Mouse (Mus musculus): ENCODE results near the gene Myo1f. TPM values are rescaled to one million over a fixed set of nuclear protein-coding genes. Genes with fewer than 3 reads are reported as not detected.

Gene Myo1f
- total RNA-seq, 2 experiments from 2014 or later: 1.4 to 1.8 TPM

Other genes starting within 250 kb of the Myo1f start
- gene Zfp81, start 196.8 kb upstream of the Myo1f start, total RNA-seq (2021): 10 to 100 TPM; 22.1 to 24.1 TPM
- 10 to 100 TPM; 11.6 to 12.5 TPM for gene Zfp101, start 161.1 kb upstream of the Myo1f start, total RNA-seq (2021)
- not detected for gene Actl9, start 122.8 kb upstream of the Myo1f start, total RNA-seq (2021)
- 10 to 100 TPM; 25.3 to 36.6 TPM for gene Adamts10, start 31.5 kb upstream of the Myo1f start, total RNA-seq (2021)
- 10 to 100 TPM; 46.2 to 46.7 TPM for gene Zfp414, start 73.4 kb downstream of the Myo1f start, total RNA-seq (2021)
- under 1 TPM in 1 of 2 experiments, not detected in 1; 0.50 TPM for gene Pram1, start 82.3 kb downstream of the Myo1f start, total RNA-seq (2021)
- gene Hnrnpm, start 131.2 kb downstream of the Myo1f start, total RNA-seq (2021): 100 to 1,000 TPM; 157 to 166 TPM
- gene March2, start 163.0 kb downstream of the Myo1f start, total RNA-seq (2021): 10 to 100 TPM; 83.7 to 88.1 TPM
- gene Rab11b, start 204.8 kb downstream of the Myo1f start, total RNA-seq (2021): 100 to 1,000 TPM; 280 to 301 TPM
- 1 to 10 TPM; 3.3 to 5.9 TPM for gene Angptl4, start 226.1 kb downstream of the Myo1f start, total RNA-seq (2021)